Mouse (Mus musculus) heart, adult 2 months (tissue): ENCODE measurements at regions not wholly inside any gene's neighbourhood (a gene's known extent, or its start where the extent isn't known, plus 50 kb on each side); places are given as distances from the start of the nearest gene placed in this dataset.

Experiments
- CTCF ChIP-seq: fragments of 200-600 bp; IDR thresholded peaks from 2 replicates; pipeline ENCODE4 v1.8.1; 2022; ENCODE audit warnings: antibody characterized with exemption, mild to moderate bottlenecking, moderate library complexity
- POLR2A ChIP-seq: fragments of 200-500 bp; IDR thresholded peaks from 2 replicates; pipeline ENCODE4 v1.6.1; 2011; ENCODE audit warnings: mild to moderate bottlenecking, low read depth, low read length, control low read depth; ENCODE audit not compliant: insufficient read depth

DNA sequence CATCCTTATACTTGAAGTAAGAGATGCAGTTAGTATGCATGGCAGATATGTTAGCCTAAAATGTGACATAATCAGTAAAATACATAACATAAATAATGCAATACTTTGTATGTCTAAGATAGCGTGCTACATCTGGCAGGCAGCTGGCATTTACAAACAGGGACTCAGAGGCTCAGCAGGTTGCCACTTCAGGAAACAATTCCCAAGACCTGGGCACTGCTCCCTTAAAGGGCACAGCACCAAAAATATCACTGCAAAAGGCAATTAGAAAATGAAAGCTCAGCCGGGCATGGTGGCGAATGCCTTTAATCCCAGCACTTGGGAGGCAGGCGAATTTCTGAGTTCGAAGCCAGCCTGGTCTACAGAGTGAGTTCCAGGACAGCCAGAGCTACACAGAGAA lies 544.0 kb downstream of the Zfp704 start:
- no peak for TF ChIP-seq CTCF
- no peak for TF ChIP-seq POLR2A
